In the genomic region with DNA sequence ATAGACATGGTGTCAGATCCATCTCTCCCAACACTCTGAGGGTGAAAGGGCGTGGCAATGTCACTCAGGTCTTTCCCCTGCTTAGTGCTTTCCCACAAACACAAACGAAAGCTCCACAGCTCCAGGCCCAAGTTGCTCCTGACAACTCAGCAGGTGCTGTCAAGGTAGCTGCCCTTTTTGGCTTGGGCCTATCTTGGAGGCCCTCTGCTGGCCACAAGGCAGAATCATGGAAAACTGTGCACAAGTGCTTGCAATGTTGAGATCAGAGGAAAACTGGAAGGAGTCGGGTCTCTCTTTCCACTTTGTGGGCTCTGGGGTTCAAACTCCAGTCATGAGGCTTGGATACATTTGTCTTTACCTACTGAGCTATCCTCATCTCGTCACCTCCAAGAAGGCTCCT, we compare ENCODE assay signal across 15 mouse cellular contexts. TPM values are rescaled to one million over a fixed set of nuclear protein-coding genes. Genes with fewer than 3 reads are reported as not detected.
DNase-seq lines count a peak whose midpoint lies in the region; ATAC-seq and TF ChIP-seq lines count a peak whose summit lies in the region.
"Had no signal": no experiment of that assay in that cellular context is flagged by ENCODE, and none has a peak within 500 bp of the region (broad histone marks: within the 10 kb centered on the region; RNA-seq: fewer than 3 reads in every experiment).

No protein-coding gene starts in this region.

- ATAC-seq in midbrain, embryonic 11.5 days (ENCODE audit: low FRiP score) = no peak
- no peak for ATAC-seq in midbrain, embryonic 15.5 days (replicated peaks)
- ATAC-seq in megakaryocyte, adult 5-6 weeks (ENCODE audit: poor library complexity, severe bottlenecking) = peak; percentile 34; the same call in 1 of the 2 replicates
- no peak for ATAC-seq in erythroid progenitor cell, adult 5-6 weeks (replicated peaks; ENCODE audit: low FRiP score, poor library complexity, severe bottlenecking)
- ATAC-seq: Patski had no signal

- no peaks in the 10 kb centered on the region for H3K27me3 ChIP-seq in heart, adult 2 months (ENCODE audit: control insufficient read depth, insufficient read depth, low read length)
- H3K27me3 ChIP-seq in midbrain, embryonic 11.5 days (ENCODE audit: control insufficient read depth, insufficient read depth, low read length) = no peaks in the 10 kb centered on the region
- no peaks in the 10 kb centered on the region for H3K27me3 ChIP-seq in midbrain, embryonic 15.5 days (replicated peaks)

- no peak for TF ChIP-seq POLR2A in heart, adult 2 months (IDR thresholded peaks at IDR 0.05; ENCODE audit: insufficient read depth, low read depth, low read length)

- no peaks in the 10 kb centered on the region for H3K36me3 ChIP-seq in heart, adult 2 months (ENCODE audit: control insufficient read depth, insufficient read depth, low read length)
- peaks cover 11% of the 10 kb centered on the region for H3K36me3 ChIP-seq in midbrain, embryonic 11.5 days (ENCODE audit: control insufficient read depth, insufficient read depth, low read length)
- H3K36me3 ChIP-seq in midbrain, embryonic 15.5 days (replicated peaks) = peaks cover 16% of the 10 kb centered on the region

- H3K9me3 ChIP-seq in midbrain, embryonic 11.5 days (ENCODE audit: control insufficient read depth, low read length) = no peaks in the 10 kb centered on the region
- no peaks in the 10 kb centered on the region for H3K9me3 ChIP-seq in midbrain, embryonic 15.5 days
- H3K9me3 ChIP-seq: forebrain, embryonic 10.5 days had no signal

- no peak overlapping the region for H3K27ac ChIP-seq in heart, adult 2 months
- no peak overlapping the region for H3K27ac ChIP-seq in midbrain, embryonic 11.5 days (ENCODE audit: low read depth, low read length)
- no peak overlapping the region for H3K27ac ChIP-seq in midbrain, embryonic 15.5 days
- H3K27ac ChIP-seq: forebrain, embryonic 10.5 days had no signal

- intact Hi-C loops in heart, adult 2 months (cut with DNase I) = no loop called here
- intact Hi-C loops in heart, postnatal 36 days (cut with DNase I) = no loop called here

- DNase-seq in heart, adult 2 months = no peak
- no peak for DNase-seq in heart, postnatal 36 days
- peak; percentile 68 for DNase-seq in midbrain, embryonic 11.5 days (ENCODE audit: low spot score, missing footprints)
- DNase-seq in NIH3T3 (ENCODE audit: low read depth) = peak; percentile 17
- no peak for DNase-seq in adrenal gland, adult 18-20 months (ENCODE audit: low spot score in 2 of 2)
- DNase-seq: cerebellum, adult 8-10 months; kidney, adult 11 months; right cerebral cortex, postnatal 4 days had no signal

- TF ChIP-seq EP300 in heart, adult 2 months (IDR thresholded peaks at IDR 0.05; ENCODE audit: insufficient read depth, low read depth, low read length) = no peak

- 83% methylated on average over 4 of the region's 4 CpGs for WGBS in heart, adult 2 months
- 69% methylated on average over 4 of the region's 4 CpGs for WGBS in midbrain, embryonic 11.5 days
- WGBS in midbrain, embryonic 15.5 days = 74% methylated on average over 4 of the region's 4 CpGs

- no peak overlapping the region for H3K4me3 ChIP-seq in heart, adult 2 months
- no peak overlapping the region for H3K4me3 ChIP-seq in midbrain, embryonic 11.5 days (ENCODE audit: low read depth, low read length)
- no peak overlapping the region for H3K4me3 ChIP-seq in midbrain, embryonic 15.5 days
- H3K4me3 ChIP-seq: forebrain, embryonic 10.5 days had no signal

- H3K9ac ChIP-seq in heart, adult 2 months (ENCODE audit: low read depth, low read length) = no peak overlapping the region
- no peak overlapping the region for H3K9ac ChIP-seq in midbrain, embryonic 11.5 days (ENCODE audit: low read length)
- H3K9ac ChIP-seq in midbrain, embryonic 15.5 days = no peak overlapping the region

- H3K79me2 ChIP-seq in heart, adult 2 months (replicated peaks; ENCODE audit: control insufficient read depth, insufficient read depth, low read length) = no peaks in the 10 kb centered on the region

- TF ChIP-seq CTCF in heart, adult 2 months (IDR thresholded peaks at IDR 0.05) = peak; percentile 31

- no peak overlapping the region for H3K4me2 ChIP-seq in midbrain, embryonic 11.5 days
- no peak overlapping the region for H3K4me2 ChIP-seq in midbrain, embryonic 15.5 days

- H3K4me1 ChIP-seq in heart, adult 2 months (ENCODE audit: control insufficient read depth, insufficient read depth, low read length) = no peaks in the 10 kb centered on the region
- H3K4me1 ChIP-seq in midbrain, embryonic 11.5 days (ENCODE audit: control insufficient read depth, insufficient read depth, low read length) = no peaks in the 10 kb centered on the region
- H3K4me1 ChIP-seq in midbrain, embryonic 15.5 days = no peaks in the 10 kb centered on the region
- H3K4me1 ChIP-seq: forebrain, embryonic 10.5 days had no signal

RNA-seq across cellular contexts. Expression of a gene that starts 18.3 kb away (rescaled TPM):
- total RNA-seq in heart, adult 2 months (2021) = 10 to 100 TPM; 18.1 to 19.1 TPM
- polyA plus RNA-seq in heart, adult 2 months (2012; rRNA removed) = 21.3 and 21.4 TPM in 2 replicates
- 10 to 100 TPM; 16.4 to 22.6 TPM for total RNA-seq in heart, postnatal 36 days (2021)
- 76.3 and 81.0 TPM in 2 replicates for polyA plus RNA-seq in midbrain, embryonic 11.5 days (2014; fragmentation: Nextera tagmentation; extraction: Ambion mirVana)
- polyA plus RNA-seq in midbrain, embryonic 15.5 days (2015; fragmentation: Nextera tagmentation; extraction: Ambion mirVana) = 32.8 and 33.9 TPM in 2 replicates
- 46.1 and 49.1 TPM in 2 replicates for total RNA-seq in megakaryocyte, adult 5-6 weeks (2015)
- total RNA-seq in megakaryocyte, adult 5-6 weeks (2017) = 18.9 and 21.1 TPM in 2 replicates
- total RNA-seq in erythroid progenitor cell, adult 5-6 weeks (2015; ENCODE audit: low replicate concordance) = 35.0 and 43.6 TPM in 2 replicates
- 7.3 and 13.7 TPM in 2 replicates for total RNA-seq in erythroid progenitor cell, adult 5-6 weeks (2017; ENCODE audit: low replicate concordance)
- 10 to 100 TPM; 45.3 to 48.2 TPM for total RNA-seq in adrenal gland, adult 18-20 months (2021)

RNA-seq across cellular contexts. Expression of a gene that starts 21.2 kb away (rescaled TPM):
- total RNA-seq in heart, adult 2 months (2021) = not detected
- not detected in 2 replicates for polyA plus RNA-seq in heart, adult 2 months (2012; rRNA removed)
- total RNA-seq in heart, postnatal 36 days (2021) = not detected
- polyA plus RNA-seq in midbrain, embryonic 11.5 days (2014; fragmentation: Nextera tagmentation; extraction: Ambion mirVana) = 0.14 and 0.20 TPM in 2 replicates
- polyA plus RNA-seq in midbrain, embryonic 15.5 days (2015; fragmentation: Nextera tagmentation; extraction: Ambion mirVana) = 2.1 TPM in 2 replicates
- not detected in 2 replicates for total RNA-seq in megakaryocyte, adult 5-6 weeks (2015)
- not detected in 2 replicates for total RNA-seq in megakaryocyte, adult 5-6 weeks (2017)
- total RNA-seq in erythroid progenitor cell, adult 5-6 weeks (2015; ENCODE audit: low replicate concordance) = not detected in 2 replicates
- not detected in 2 replicates for total RNA-seq in erythroid progenitor cell, adult 5-6 weeks (2017; ENCODE audit: low replicate concordance)
- total RNA-seq in adrenal gland, adult 18-20 months (2021) = not detected
- polyA plus RNA-seq: heart, embryonic 14.5 days; lung, embryonic 16.5 days; Patski had no signal

Comparison
In these comparisons a context has a peak if more than half of its experiments do, and no peak if none do; other contexts are left out.
1. DNase-seq: peak in midbrain, embryonic 11.5 days (single experiment) and NIH3T3 (single experiment); none in heart, adult 2 months (0 of 2), heart, postnatal 36 days (0 of 2) and adrenal gland, adult 18-20 months (0 of 2).